Mouse (Mus musculus) lung, adult 18-20 months (tissue): ENCODE data around the gene Iqcf6.

Experiments
- DNase-seq, 2 experiments: peaks; one replicate each; pipeline ENCODE4 v3.0.0; 2022; ENCODE audit warnings: mixed read lengths in 2 of 2

Gene Iqcf6

DNA sequence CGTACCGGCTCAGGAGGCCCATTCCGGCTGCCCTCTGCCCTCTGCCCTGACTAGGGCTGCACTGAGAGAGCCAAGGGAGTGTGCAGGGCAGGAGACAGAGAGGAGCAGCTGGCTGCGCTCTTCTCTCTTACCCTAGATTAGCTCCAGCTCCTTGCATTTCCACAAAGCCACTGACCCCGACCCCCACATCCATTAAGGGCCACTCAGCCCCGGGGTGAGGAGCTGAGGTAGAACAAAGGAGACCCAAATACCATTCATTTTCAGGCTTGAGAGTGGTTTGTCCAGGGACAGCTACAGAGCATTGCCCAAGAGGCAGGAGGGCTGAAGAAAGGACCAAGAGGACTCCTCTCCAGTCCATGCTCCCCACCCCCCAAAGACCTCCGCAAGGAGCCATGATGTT lies 33.1 kb downstream of the Iqcf6 start:
- DNase-seq = no peak

DNA sequence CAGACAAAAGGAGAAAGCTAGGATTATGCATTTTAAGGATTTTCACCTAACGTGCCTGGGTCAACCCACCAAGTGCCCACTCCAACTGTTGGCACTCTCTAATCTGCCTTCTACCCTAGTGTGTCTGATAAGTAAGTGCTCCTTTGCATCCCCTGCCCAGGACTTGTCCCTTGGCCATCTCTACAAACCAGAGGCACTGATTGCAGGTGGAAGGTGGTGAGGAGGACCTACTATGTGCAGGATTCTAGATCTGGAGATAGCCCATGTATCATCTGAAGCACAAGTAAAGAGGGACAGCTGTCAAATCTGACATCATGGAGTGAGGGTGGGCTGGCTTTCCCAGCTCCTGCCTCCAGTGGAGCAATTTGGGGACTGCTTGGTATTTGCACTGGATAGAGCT lies 33.6 kb downstream of the Iqcf6 start:
- DNase-seq = no peak

DNA sequence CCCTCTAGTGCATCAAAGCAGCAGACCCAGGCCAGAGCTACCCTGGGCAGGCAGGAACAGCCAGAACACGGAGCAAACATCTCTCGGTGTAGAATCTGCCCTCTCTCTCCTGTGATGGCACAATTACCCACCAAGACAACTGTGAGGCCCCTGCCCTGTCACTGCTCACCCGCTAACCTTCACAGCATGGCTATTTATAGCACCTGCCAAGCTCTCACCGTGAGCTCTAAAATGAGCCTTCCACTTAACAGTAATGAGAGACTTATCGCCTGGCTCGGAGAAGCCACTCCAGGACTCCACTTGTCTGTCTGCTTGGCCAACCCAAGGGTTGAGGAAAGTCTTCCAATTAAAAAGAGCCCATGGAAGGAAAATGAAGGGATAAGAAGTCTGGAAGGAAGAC lies 36.8 kb downstream of the Iqcf6 start:
- no peak for DNase-seq

DNA sequence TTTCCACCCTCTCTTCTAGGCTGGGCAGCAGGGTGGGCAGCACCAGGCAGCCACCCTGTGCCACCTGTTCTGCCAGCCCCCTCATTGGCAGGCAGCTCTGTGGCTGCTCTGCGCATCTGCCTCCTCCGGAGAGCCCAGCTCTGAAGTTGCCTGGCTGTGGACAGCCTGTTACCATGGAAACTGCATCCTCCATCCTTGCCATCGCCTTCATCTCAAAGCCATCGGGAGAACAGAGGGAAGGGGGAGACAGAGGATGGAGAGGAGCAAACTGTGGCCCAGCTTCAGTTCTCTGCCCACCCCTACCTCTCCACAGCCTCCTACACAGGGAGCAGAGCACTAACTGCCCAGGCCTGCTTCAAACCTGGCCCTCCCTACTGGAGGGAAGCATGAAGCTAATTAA lies 38.1 kb downstream of the Iqcf6 start:
- DNase-seq = no peak

DNA sequence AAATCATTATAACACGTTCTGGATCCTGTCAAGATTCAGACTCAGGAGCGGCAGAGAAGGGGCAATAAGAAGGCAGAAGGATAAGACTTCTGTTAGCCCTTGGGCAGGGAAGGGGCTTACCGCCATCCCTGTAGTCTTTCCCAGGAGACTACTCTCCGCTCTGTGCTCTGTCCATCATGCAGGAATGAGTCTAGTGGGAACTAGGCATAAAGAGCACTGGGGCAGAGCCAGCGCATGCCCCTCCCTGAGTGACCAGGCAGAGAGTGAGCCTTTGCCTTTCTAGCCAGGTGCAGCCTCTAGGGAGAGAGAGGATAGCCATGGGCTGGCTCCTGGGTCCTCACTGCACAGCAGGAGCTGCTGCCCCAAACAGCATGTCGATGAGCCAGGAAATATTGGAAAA lies 38.5 kb downstream of the Iqcf6 start:
- no peak for DNase-seq

DNA sequence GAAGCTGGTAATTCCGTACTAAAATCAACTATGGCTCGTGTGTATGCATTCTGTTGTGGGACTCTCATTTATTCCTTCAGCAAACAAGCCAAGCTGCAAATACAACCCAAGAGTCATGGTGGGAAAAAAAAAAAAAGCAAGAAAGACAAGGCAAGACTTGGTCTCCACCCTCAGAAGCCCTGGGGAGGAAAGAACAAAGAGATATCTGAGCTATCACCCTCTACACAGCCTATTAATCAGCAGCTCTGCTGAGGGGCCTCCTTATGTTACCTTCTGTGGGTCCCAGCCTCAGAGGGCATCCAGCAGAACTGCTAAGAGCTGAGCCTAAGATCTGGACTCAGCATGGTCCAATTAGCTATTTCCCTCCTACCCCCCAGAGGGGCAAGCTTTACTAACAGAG lies 47.5 kb downstream of the Iqcf6 start:
- no peak for DNase-seq

DNA sequence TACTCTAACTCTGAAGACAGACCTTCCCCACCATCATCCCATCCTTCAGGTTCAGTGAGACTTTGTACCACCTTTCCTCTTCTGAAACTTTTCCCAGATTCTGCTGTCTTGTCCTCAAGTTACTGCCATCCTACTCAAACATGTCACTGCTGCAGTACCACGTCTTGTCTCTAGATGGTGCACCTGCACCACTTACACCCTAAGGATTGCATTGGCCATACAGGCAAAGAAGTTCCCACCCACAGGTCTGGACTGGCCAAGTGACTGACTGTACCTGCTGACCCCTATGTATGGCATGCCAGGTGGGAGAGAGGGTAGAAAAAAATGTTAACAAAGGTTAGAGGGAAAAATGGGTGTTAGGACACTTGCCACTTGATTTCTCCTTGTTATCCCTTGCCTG lies 49.1 kb downstream of the Iqcf6 start:
- peak; percentile 79 to 84 for DNase-seq

DNA sequence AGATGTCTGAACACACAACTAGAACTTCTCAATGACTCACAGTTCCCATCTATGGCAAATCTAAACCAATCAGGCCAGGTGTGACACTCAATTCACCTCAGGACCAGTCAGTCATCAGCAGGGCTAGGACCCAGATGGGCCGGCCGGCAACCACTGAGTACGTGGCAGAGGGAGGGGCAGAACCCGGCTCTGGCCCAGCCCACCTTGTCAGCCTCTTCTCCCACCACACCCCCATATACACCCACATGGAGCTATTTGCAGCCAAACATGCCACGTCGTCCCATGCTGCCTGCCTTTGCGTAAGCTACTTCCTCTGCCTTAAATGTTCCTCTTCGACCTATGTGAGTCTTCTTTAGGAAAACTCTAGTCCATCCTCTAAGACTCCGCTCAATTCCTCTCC lies 49.6 kb downstream of the Iqcf6 start:
- DNase-seq = peak in 1 of 2 experiments; percentile 25

DNA sequence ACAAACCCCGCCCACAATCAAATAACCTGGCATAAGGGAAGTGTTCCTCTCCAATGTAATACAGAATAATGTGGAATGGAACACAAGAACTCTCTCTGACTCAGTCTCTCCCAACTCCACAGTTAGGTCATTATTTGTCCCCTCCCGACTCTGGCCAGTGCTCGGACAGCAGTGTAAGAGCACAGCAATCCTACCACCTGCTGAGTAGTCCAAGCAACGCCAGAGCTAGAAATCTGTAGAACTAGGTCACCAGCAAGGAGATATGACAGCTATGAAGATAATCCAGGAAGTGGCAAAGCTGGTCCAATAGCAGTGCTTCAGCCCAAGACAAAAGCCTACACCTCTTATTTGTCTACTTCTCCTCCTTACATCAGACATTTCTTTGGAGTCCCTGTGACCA lies 50.2 kb downstream of the Iqcf6 start:
- DNase-seq = no peak
